Mouse (Mus musculus): ENCODE measurements around the gene Rpl3.

DNA sequence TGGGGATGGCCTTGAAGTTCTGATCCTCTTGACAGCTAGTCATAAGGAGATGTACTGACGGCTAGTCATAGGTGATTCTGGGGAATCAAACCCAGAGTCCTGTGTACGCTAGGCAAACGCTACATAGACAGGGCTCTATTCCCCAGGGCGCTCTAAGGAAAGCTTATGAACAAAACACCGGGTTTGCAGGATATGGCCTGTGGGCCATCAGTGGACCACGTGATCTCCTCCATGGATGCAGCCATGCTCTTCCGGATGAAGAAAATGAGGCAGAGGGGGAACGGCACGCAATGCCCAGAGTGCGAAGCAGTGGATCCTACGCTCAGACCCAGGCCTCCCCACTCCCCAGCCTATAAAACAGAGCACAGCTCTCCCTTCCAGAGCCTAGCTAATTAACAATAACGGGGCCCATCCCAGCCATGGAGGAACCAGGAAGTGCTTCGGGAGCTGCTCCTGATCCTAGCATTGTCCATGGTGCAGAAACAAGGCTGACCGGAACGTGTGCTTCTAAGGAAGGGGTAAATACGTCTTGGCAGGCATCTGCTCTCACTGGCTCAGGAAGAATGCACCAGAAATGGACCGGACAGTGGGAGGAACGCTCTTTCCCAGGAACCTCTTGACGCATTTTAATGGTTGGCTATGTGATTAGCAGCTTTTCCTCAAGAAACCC, 40.4 kb downstream of the Rpl3 start:
- TF ChIP-seq CTCF (IDR thresholded peaks at IDR 0.05; ENCODE audit: low read depth, low read length) = no peak
- TF ChIP-seq GATA1 (IDR thresholded peaks at IDR 0.05; ENCODE audit: borderline replicate concordance, low read length) = no peak
- no peak for TF ChIP-seq POLR2AphosphoS5 (IDR thresholded peaks at IDR 0.05; ENCODE audit: insufficient replicate concordance, low read depth, low read length)
- TF ChIP-seq GATA2 (IDR thresholded peaks at IDR 0.05; ENCODE audit: borderline replicate concordance, low read depth, low read length) = no peak
